Mouse (Mus musculus): ENCODE results near the gene Plekhg4.

GRCm38 (mm10) chr8:105345061-105345975 is 27.8 kb upstream of the Plekhg4 start:
- TF ChIP-seq CTCF (conservative IDR thresholded peaks at IDR 0.05; ENCODE audit: insufficient read depth, insufficient read length, low read depth, low read length) (no peak), POLR2A (IDR thresholded peaks at IDR 0.05; ENCODE audit: low read depth, low read length) (no peak)

Data from kidney, adult 2 months (tissue).